Mouse (Mus musculus) embryo, embryonic 11 days (tissue): Measurements from ENCODE around the gene Plaa.

ENCODE experiments used
- DNase-seq: peaks from one replicate; pipeline ENCODE4 v3.0.0-alpha.2; 2015

Plaa gene

DNA sequence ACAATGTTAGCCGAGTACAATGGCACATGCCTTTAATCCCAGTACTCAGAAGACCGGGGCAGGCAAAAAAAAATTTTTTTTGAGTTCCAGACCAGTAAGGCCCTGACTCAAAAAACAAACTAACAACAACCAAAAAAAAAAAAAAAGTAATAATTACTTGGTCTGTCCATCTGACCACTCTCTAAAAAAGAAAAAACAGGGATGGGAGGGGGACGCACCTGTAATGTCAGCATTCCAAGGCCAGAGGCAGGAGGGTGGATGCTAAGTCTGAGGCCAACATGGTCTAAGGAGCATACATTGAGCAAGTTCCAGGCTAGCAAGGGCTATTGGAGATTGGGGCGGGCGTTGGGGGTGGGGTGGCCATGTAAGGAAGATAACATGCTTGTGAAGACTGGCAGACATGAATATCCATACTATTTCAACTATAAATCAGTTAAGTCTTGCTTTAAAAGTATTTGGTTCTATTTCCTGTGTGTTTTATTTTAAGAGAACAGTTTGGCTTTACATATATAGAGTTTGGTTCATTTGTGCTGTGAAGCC lies 48.0 kb downstream of the Plaa start:
- DNase-seq = no peak

DNA sequence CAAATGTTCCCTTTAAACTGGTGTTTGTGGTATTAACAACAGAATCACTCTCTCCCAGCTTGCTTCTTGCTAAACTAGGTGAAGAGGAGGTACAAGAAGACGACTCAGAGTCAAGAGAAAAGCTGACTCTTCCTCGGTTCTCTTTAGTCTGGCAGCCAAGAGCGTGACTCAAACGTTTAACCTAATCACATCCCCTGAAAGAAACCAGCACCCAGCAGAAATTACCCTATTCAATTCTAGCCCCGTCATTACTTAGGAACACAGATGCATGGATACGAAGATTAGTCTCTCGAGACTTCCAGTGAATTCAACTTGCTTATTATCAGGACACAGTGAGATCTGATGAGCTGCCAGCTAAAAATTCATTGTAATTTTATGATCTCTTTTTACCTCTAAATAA lies 58.7 kb downstream of the Plaa start:
- DNase-seq = no peak

DNA sequence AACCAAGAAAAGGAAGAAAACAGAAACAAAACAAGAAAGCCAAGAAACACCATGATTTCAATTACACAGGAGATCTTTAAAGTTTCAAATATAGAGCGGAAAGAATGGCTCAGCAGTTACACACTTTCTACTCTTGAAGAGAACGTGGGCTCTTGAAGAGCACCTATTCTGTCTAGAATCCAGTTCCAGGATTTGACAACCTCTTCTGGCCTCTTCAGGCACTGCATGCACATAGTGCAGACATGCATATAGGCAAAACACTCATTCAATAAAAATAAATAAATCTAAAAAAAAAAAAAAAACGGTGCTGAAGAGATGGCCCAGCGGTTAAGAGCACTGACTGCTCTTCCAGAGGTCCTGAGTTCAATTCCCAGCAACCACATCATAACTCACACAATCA lies 60.0 kb downstream of the Plaa start:
- no peak for DNase-seq

DNA sequence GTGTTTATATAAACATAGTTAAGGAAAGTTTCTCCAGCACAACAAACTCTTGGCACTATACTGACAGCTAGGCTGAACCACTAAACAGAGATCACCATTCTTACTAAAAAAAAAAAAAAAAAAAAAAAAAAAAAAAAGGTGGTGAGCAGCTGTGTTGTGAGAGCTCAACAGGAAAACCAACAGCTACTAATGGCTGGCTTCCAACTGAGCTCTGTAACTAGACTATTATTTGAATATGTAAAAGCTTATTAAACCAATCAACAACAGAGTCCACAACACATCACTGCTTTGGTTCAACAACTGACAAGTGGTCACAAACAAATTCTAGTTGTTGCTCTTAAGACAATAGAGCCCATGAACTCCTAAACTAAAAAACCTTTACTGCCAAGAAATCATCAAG lies 69.8 kb downstream of the Plaa start:
- DNase-seq = no peak

DNA sequence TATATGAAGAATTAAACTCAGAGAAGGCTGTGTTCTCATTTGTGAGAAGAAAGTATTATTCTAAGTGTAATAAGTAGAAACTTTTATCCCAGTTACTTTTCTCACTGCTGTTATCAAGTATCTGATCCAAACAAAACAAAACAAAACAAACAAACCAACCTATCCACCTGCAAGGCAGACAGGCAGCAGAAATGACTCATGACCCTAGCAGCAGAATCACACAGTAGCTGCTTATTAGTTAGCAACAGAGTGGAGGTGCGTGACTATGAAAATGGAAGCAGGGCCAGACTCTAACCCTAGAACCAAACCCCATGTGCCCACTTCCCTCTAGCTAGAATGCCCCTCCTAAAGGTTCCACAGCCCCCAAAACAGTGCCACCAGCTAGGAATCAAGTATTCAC lies 73.6 kb downstream of the Plaa start:
- no peak for DNase-seq

DNA sequence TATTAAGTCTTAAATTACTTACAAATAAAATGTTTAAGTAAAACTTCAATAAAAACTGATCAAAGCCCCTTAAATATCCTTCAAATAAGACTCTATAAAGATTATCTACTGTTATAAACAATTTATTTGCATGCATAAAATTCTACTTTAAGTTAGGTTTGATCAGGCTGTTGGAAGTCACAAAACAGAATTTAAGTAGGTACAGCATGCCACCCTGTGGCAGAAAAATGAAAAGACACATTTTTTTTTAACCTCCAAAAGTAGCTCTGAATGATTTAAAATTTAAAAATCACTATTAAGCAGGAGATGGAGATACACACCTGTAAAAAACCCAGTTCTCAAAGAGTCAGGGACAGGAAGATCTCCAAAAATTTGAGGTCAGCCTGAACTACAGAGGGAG lies 79.7 kb downstream of the Plaa start:
- DNase-seq = peak; percentile 19

DNA sequence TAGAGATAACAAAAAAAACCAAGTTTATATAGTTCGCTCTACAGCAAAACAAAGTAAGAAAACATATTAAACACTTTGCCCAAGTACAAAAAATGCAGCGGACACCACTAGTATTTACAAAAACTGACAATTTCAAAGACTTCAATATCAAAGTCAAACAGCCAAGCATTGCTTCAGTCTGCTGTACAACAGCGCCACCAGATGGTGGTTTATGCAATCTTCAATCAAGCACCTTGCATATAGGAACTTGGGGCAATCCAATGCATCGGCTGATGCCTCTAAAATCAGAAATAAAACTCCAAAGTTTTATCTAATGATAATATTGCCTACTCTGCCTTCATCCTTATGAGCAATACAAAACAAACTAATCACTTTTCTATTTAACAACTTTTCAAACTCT lies 85.4 kb downstream of the Plaa start:
- peak; percentile 56 for DNase-seq
